Mouse (Mus musculus): ENCODE measurements around the gene Scrn2. TPM values are rescaled to one million over a fixed set of nuclear protein-coding genes. Genes with fewer than 3 reads are reported as not detected.

Scrn2 gene
- polyA plus RNA-seq, 1 experiment from 2014 or later, result 13.7 TPM

DNA sequence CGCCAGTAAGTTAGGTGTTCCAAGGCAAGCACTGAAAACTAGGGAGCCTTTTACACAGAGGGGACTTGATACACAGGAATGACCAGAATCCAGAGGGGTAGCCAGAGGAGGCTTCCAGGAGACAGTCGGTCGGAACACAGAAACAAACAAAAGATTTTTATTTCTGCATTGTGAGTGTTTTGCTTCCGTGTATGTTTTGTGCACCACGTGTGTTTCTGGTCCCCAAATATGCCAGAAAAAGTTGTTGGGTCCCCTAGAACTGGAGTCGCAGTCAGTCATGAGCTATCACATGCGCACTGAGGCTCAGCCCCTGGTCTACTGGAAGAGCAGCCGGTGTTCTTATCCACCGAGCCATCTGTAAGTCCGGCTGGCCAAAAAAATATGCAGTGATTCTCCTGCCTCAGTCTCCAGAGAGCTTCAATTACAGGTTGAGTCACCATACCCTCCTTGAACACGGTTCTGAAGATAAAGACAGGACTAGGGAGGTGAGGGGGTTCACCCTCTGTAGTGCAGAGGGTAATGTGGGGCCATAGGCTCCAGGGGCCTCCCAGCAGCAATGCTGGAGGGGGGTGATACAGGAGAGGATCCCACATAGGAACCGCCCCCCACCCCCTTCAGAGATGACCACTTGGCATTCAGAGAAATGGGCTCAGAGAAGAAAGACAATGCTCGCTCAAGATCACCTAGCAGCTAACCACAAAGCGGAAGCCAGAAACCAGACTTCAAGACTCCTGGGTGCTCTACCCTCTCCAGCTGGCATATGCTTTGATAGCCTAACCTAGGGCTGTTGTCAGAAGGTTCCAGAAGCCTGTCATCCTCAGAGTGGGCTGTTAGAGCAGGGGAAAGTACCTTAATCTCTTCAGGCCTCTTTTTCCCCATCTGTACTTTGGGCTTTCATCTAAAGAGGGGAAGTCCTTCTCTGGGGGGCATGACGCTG lies 33.6 kb upstream of the Scrn2 start:
- peaks cover 33% of the 10 kb centered on the region for H3K27me3 ChIP-seq

DNA sequence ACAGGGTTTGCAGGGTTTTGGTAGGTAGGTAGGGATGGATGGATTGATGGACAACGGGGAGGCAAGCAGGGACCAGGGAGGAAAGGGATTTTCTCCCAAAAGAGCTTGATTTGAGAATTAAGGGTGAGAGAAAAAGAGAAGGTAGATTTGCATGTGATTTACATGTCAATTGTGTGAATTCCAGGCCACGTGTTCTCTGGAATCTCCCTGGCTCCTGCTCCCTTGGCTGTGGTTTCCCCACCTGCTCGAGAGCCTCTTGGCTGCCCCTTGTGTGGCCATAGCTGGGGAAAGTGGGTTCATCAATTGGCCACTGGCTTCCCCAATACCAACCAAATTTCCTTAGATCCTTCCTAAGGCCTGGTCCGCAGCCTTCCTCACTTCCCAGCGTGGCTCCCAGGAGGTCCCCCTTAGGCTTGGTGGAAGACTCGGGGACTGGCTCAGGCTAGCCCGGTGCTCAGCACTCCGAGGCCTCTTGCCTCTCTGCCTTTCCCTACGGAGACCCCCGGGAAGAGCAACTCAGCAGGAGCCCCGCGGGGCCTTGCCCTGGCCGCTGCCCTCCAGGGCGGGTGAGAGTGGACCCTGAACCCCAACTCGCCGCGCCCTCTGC lies 32.9 kb upstream of the Scrn2 start:
- peak overlapping the region; percentile 53 for H3K4me2 ChIP-seq
- WGBS, result 8% methylated on average over 17 of the region's 17 CpGs

More for the DNA sequence above, 33.6 kb upstream of the Scrn2 start:
- Histone ChIP-seq H3K4me1 (replicated peaks) (peaks cover 15% of the 10 kb centered on the region), H3K4me3 (no peak overlapping the region), H3K27ac (replicated peaks) (no peak overlapping the region), H3K36me3 (no peaks in the 10 kb centered on the region), H3K9ac (no peak overlapping the region), H3K4me2 (no peak overlapping the region), H3K9me3 (no peaks in the 10 kb centered on the region)
- ATAC-seq (ENCODE audit: low read depth), result no peak
- 83% methylated on average over 15 of the region's 15 CpGs for WGBS

DNA sequence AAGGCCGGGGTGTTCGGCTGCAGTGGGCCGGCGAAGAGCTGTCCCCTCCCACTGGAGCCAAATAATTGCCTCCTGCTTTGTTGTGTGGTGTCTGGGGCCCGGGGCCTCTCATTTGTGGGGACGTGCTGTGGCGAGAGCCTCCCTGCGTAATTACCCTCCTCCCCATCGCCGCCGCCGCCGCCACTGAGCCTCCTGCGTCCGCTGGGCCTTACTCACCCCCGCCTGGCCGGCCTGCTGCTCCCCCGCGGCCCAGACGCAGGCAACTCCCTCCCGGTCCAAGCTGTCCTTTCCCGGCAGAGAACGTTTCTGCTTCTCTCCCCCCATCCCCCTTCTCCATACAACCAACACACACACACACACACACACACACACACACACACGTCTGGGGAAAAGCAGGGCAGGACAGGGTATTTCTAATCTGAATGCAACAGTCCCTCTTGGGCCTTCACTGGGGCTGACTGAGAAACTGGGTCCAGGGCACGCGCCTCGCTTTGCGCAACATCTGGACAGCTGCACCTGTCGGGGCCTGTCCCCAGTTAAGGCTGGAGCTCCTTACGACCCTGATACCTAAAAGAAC lies 32.3 kb upstream of the Scrn2 start:
- Histone ChIP-seq H3K4me3 (peak overlapping the region; percentile 25), H3K27ac (replicated peaks) (no peak overlapping the region), H3K36me3 (no peaks in the 10 kb centered on the region), H3K27me3 (peaks cover 39% of the 10 kb centered on the region), H3K4me2 (peak overlapping the region; percentile 53), H3K9ac (peak overlapping the region; percentile 60), H3K4me1 (replicated peaks) (peaks cover 15% of the 10 kb centered on the region), H3K9me3 (no peaks in the 10 kb centered on the region)
- ATAC-seq (ENCODE audit: low read depth), result peak; percentile 32; the same call in 1 of the 2 replicates
- WGBS, result 6% methylated on average over 30 of the region's 30 CpGs

More for the DNA sequence above, 32.9 kb upstream of the Scrn2 start:
- Histone ChIP-seq H3K36me3 (no peaks in the 10 kb centered on the region), H3K4me1 (replicated peaks) (peaks cover 15% of the 10 kb centered on the region), H3K27me3 (peaks cover 34% of the 10 kb centered on the region), H3K27ac (replicated peaks) (no peak overlapping the region), H3K4me3 (peak overlapping the region; percentile 25), H3K9me3 (no peaks in the 10 kb centered on the region), H3K9ac (peak overlapping the region; percentile 60)
- ATAC-seq (ENCODE audit: low read depth), result peak; percentile 48; the same call in 1 of the 2 replicates

DNA sequence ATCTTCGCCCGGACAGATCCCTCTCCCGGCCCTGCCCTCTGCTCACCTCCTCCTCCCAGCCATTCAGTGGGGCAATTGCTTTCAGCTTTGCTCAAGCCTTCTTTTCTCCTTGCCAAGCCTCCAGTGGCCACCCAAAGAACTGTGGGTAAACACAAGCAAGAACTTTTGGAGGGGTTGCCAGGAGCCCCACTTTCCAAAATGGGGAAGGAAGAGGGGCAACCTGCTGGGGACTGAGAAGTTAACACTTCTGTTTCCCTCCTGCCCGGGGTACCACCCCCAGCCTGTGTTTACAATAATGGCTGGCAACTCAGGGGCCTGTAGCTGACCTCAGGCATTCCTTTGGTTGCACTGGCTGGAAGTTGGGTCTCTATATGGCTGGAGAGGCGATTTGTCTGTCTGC lies 26.6 kb upstream of the Scrn2 start:
- 36% methylated on average over 5 of the region's 5 CpGs for WGBS
- Histone ChIP-seq H3K27me3 (peaks cover 43% of the 10 kb centered on the region), H3K4me2 (no peak overlapping the region), H3K4me1 (replicated peaks) (no peaks in the 10 kb centered on the region), H3K9ac (no peak overlapping the region), H3K9me3 (no peaks in the 10 kb centered on the region), H3K4me3 (no peak overlapping the region), H3K27ac (replicated peaks) (no peak overlapping the region), H3K36me3 (no peaks in the 10 kb centered on the region)
- ATAC-seq (ENCODE audit: low read depth), result no peak

DNA sequence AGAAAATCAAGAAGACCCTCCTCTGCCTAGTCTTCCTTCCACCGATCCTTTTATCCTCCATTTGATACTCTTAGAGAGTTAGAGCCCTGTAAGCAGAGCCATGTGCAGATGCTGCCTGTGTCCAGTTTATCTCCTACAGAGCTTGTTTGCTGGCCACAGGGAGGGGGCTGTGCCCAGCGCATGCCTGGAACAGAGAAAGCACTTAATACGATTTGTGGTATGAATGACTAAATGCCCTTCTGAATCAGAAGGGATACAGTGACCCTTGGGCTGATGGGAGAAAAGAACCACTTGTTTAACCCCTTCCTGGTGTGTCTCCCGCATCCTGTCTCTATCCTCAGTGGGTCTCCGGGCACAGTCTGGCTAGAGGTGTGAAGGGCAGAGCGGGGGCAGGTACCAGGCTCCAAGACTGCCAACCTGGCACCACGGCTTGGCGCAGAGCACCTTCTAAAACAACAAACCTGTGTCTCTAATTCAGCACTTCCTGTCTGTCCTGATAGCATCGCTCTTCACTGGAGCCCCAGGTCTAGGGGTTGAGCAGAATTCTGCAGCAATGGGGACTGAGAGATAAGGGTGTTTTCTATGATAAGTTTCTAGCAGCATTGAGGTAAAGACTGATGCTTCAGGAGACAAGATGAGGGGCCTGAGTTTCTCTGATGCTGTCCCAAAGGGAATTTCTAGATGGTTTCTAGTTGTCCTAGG lies 22.5 kb upstream of the Scrn2 start:
- Histone ChIP-seq H3K27ac (replicated peaks) (no peak overlapping the region), H3K9ac (no peak overlapping the region), H3K4me1 (replicated peaks) (no peaks in the 10 kb centered on the region), H3K4me2 (no peak overlapping the region), H3K9me3 (no peaks in the 10 kb centered on the region), H3K4me3 (no peak overlapping the region), H3K36me3 (no peaks in the 10 kb centered on the region), H3K27me3 (peaks cover 59% of the 10 kb centered on the region)
- ATAC-seq (ENCODE audit: low read depth), result no peak
- WGBS, result 75% methylated on average over 9 of the region's 9 CpGs

DNA sequence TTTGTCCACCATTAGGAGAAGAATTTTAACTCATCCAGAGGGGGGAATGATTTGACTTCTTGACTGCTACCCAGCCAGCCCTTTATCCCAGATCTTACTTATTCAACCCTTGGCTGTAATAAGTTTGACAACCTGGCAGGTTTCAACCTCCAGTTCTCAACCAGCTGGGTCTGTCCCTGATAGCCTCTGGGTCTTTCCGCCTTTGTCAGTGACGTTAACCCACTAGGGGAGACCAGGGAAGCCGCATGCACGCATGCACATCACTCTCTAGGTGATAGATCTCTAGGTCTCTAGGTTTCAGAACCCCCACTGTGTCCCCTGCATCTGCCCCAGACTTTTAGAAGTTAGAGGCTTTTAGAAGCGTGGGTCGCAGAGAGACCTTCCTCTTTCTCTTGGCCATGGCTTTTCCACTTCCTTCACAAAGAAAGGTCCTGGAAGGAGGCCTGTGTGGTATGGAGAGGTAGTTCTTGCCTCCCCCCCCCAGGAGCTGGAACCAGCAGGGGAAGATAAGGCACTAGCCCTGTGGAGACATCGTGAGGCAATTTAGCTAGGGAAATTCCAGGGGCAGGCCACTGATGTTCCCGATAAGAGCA lies 20.4 kb upstream of the Scrn2 start:
- Histone ChIP-seq H3K27ac (replicated peaks) (no peak overlapping the region), H3K36me3 (no peaks in the 10 kb centered on the region), H3K27me3 (peaks cover 69% of the 10 kb centered on the region), H3K4me1 (replicated peaks) (no peaks in the 10 kb centered on the region), H3K4me2 (no peak overlapping the region), H3K9me3 (no peaks in the 10 kb centered on the region), H3K4me3 (no peak overlapping the region), H3K9ac (no peak overlapping the region)
- WGBS, result 58% methylated on average over 8 of the region's 8 CpGs
- no peak for ATAC-seq (ENCODE audit: low read depth)

DNA sequence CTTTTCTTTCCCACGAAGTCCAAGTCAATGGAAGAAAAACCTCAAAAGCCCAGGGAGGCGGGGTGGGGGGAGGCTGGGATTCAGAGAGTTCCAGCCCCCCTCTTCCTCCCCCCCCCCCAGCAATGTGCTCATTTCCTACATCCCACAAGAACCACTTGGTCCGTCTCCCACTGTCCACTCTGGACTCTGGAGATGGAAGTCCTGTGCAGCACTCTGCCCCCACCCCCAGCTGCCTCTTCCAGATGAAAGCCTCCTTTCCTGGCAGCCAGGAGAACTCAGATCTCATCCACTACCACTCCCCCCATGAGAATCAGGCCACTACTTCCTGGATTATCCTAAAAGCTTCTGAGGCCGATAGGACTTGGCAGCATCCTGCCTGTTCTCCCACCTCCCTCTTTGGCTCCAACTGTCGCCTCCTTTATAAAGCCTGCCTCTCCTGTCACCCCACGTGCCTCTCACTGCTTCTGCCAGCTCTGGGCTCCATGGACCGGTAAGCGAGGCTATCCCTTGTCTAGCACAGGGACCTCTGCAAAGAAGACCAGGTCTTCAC lies 16.5 kb upstream of the Scrn2 start, which contains the start of gene Sp6:
Gene Sp6 (plus strand): TSS at position 274 of the 550 bp plus-strand sequence.
- no peak for ATAC-seq (ENCODE audit: low read depth)
- Histone ChIP-seq H3K4me3 (no peak within 1 kb of the TSS), H3K4me1 (replicated peaks) (peaks cover 4% of the 10 kb centered on the region; the same call in 1 of the 2 replicates), H3K36me3 (no peaks in the 10 kb centered on the region), H3K9ac (0 out of 2 replicates have a peak within 1 kb of the TSS, but pooled peaks have one; percentile 17), H3K9me3 (no peaks in the 10 kb centered on the region), H3K4me2 (no peak within 1 kb of the TSS), H3K27me3 (peaks cover 95% of the 10 kb centered on the region), H3K27ac (replicated peaks) (no peak within 1 kb of the TSS)
- WGBS, result 48% methylated on average over 8 of the region's 8 CpGs

DNA sequence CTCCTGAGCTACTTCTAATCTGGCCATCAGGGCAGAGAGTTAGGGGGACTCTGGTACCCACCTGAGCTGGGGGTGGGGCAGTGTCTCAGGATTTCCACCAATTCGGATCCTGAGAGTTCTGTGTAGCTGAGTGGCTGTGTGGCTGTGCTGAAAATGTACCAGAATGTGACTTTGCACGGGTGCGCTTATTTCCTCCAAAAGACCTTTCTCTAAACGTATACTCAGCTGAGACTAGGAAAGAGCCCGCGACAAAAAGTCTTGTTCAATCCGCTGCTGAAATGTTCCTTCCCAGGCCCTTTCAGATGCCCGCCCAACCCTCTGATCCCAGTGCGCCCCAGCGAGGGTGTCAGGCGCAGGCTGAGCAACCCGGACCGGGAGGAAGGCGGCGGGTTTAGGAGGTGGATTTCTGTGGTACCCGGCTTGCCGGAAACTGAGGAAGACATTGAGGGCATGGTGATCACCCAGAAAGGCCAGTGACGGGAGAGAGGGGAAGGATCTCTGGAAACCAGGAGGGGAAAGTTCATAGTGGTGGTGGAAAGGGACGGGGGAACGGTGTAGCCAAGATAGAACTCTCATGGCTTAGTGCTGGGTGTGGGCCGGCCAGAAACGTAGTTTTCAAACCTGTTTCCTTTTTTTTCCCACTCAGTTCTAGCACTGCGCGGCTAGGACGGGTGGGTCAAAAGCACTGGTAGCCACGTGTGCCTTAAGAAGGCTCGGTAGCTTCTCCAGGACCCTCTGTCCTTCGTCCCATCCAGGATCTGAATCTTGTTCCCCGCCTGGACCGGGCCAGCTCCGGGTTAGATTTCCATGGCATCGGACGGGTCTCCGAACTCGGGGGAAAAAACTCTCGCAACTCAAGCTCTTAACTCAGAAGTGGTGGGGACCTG lies 11.8 kb upstream of the Scrn2 start:
- Histone ChIP-seq H3K9ac (peak overlapping the region; percentile 34; the same call in 1 of the 2 replicates), H3K4me3 (peak overlapping the region; percentile 31), H3K9me3 (no peaks in the 10 kb centered on the region), H3K4me1 (replicated peaks) (peaks cover 33% of the 10 kb centered on the region), H3K27me3 (peaks cover 96% of the 10 kb centered on the region), H3K4me2 (peak overlapping the region; percentile 50), H3K36me3 (no peaks in the 10 kb centered on the region), H3K27ac (replicated peaks) (no peak overlapping the region)
- under 1% methylated on average over 35 of the region's 36 CpGs for WGBS
- ATAC-seq (ENCODE audit: low read depth), result no peak

DNA sequence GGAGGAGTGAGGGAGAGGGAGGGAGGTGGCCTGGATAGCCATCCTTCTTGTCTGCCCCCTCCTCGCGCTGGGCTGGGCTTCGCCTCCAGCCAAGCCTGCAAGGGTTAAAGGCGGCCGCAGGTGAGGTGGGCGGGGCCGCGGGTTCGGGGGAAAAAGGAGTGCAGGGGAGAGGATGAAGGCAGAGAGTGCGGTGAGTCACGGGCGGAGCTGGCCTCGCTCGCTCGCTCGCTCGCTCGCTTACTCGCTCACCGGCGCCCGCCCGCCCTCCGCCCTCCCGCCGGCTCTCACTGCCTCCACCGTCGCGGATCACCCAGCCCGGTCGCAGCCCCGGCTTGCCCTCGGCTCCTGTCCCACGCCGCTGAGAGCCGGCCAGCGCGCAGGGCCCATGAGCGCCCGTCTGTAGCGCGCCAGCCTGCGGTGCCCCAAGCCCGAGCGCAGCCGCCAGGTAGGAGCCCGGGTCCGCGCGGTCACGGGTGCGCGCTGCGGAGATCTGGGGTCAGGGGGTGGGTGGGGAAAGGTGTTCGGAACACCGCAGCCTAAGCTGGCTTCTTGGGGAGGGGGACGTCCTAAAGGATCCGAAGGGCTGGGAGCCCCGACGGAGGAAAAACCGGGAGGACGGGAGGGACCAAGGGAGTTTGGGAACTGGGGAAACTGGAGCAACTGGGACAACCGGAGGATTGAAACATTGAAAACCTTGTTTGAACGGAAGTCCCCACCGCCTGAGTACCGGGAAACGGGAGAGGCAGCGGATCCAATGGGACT lies 11.0 kb upstream of the Scrn2 start:
- H3K4me2 ChIP-seq, result peak overlapping the region; percentile 50
- H3K36me3 ChIP-seq, result no peaks in the 10 kb centered on the region
- H3K9ac ChIP-seq, result peak overlapping the region; percentile 34; the same call in 1 of the 2 replicates
- H3K4me3 ChIP-seq, result peak overlapping the region; percentile 31
- H3K27me3 ChIP-seq, result peaks cover 96% of the 10 kb centered on the region
- H3K9me3 ChIP-seq, result no peaks in the 10 kb centered on the region
- under 1% methylated on average over 62 of the region's 68 CpGs for WGBS
- H3K27ac ChIP-seq (replicated peaks), result no peak overlapping the region
- no peak for ATAC-seq (ENCODE audit: low read depth)
- H3K4me1 ChIP-seq (replicated peaks), result peaks cover 33% of the 10 kb centered on the region

DNA sequence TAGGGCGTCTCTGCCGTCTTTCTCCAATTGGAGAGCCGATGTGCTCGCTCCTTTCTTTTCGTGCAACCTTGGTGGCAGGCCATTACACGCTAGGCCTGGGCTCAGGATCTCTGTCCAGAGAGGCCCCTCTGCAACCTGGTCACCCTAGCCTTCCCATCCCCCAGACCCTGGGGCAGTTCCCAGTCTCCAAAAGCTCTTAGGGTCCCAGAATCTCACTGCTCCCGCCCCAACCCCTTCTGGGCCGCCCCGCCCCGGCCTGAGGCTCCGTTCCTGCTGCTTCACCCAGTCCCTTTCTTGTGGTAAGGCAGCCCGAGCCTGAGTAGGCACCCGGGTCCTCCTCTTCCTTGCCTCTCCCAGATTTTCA lies 10.4 kb upstream of the Scrn2 start:
- H3K27me3 ChIP-seq, result peaks cover 96% of the 10 kb centered on the region
- WGBS, result 1% methylated on average over 13 of the region's 13 CpGs
- no peaks in the 10 kb centered on the region for H3K9me3 ChIP-seq
- H3K4me1 ChIP-seq (replicated peaks), result peaks cover 33% of the 10 kb centered on the region
- no peak overlapping the region for H3K9ac ChIP-seq
- H3K4me3 ChIP-seq, result 0 out of 2 replicates have a peak overlapping the region, but pooled peaks have one; percentile 31
- H3K27ac ChIP-seq (replicated peaks), result no peak overlapping the region
- no peak overlapping the region for H3K4me2 ChIP-seq
- no peak; the same call in 1 of the 2 replicates for ATAC-seq (ENCODE audit: low read depth)
- H3K36me3 ChIP-seq, result no peaks in the 10 kb centered on the region
